Mouse (Mus musculus): ENCODE measurements around the gene Olfr1474.
"Not testable (repeated sequence)": the region's sequence is repeated elsewhere in the genome, so short reads cannot be mapped to it uniquely, and the experiment has no call there.

Gene Olfr1474

DNA sequence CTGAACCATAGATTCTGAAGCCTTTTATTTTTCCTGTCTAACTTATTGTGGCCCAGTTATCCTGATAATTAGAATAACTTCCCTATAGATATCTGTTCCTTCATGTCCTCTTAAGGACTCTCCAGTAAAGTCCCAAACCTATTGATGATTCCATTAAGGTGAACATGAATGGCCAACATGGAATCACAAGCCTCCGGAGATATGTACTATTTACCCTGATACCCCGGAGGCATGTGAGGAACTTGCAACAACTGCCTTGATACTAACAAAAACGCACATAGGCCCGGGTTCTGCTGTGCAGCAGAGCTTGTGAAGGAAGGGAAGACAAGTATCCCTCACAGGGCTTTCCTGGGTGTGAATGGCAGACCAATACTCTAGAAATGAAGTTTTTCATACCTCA lies at the start of gene Olfr1474:
Gene Olfr1474, plus strand, starts transcription at position 301 of the 400 bp plus-strand sequence.
- DNase-seq, result not testable (repeated sequence)

DNA sequence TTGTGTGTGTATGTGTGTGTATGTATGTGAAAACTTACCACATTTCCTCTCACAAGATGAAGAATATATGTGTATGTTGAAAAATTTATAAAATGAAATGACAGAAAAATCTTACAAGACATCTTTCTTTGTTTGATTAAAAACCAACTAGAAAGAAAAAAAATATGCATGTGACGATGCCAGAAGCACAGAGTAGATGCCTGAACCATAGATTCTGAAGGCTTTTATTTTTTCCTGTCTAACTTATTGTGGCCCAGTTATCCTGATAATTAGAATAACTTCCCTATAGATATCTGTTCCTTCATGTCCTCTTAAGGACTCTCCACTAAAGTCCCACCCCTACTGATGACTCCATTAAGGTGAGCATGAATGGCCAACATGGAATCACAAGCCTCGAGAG lies 26.3 kb upstream of the Olfr1474 start, which contains the start of gene Olfr1471:
Gene Olfr1471, plus strand, starts transcription at position 301 of the 400 bp plus-strand sequence.
- not testable (repeated sequence) for DNase-seq

DNA sequence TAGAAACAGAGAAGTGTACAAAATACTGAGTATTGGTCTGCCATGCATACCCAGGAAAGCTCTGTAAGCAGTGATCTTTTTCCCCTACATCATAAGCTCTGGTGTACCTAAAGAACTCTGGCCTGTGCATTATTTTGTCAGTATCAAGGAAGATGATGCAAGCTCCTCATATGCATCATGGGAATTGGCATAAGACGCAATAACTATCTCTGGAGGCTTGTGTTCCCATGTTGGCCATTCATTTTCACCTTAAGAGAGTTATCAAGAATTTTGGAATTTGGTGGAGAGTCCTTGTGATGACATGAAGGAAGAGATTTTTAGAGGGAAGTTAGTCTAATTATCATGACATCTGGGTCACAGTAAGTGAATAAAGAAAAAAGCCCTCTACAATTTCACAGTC lies 13.4 kb upstream of the Olfr1474 start, which contains the start of gene Olfr1472:
Gene Olfr1472, minus strand, starts transcription at position 101 of the 400 bp plus-strand sequence.
- DNase-seq, result no peak

DNA sequence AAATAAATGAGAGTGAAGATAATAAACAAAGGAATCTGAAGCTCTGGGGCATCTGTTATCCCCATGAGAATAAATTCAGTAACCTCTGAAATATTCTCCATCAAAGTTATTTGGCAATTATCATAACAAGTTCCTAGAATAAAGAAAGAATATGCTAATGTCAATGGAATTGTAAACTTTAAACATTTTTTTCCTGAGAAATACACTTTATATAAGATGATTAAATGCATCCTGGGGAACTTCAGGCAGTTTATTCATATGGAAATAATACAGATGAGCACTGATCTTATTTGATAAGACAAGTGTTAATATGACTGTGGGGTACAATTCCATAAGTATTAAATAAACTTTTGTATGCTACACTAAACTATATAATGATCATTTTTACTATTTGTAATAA lies 10.7 kb downstream of the Olfr1474 start, which contains the start of gene Olfr1475:
Gene Olfr1475, minus strand, starts transcription at position 101 of the 400 bp plus-strand sequence.
- DNase-seq, result no peak

DNA sequence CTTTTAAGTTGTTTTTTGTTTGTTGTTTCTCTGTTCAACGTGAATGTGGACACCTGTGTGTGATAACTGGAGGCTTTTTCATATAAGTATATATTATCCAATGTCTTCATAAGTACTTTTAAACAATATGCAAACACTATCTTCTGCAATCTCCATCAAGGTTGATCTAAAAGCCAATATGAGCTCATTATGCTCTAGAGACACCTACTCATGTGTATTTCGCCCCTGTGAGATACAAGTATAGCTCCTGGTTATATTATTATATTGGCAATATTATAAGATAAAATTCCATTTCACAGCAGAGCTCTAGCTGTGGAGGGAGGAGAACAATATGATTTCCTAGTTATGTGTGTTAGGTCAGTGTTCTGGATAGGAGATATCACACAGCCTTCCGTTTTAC lies 30.9 kb downstream of the Olfr1474 start, which contains the start of gene Olfr1477:
Gene Olfr1477, plus strand, starts transcription at position 301 of the 400 bp plus-strand sequence.
- DNase-seq, result no peak

Data from kidney, adult 11 months (tissue).